Mouse (Mus musculus) A20 (cell line): ENCODE results near the gene Ocm.

Experiments
- DNase-seq: peaks from one replicate; pipeline ENCODE4 v3.0.0-alpha.2; 2011; ENCODE audit warnings: low read depth, low spot score

Ocm gene

DNA sequence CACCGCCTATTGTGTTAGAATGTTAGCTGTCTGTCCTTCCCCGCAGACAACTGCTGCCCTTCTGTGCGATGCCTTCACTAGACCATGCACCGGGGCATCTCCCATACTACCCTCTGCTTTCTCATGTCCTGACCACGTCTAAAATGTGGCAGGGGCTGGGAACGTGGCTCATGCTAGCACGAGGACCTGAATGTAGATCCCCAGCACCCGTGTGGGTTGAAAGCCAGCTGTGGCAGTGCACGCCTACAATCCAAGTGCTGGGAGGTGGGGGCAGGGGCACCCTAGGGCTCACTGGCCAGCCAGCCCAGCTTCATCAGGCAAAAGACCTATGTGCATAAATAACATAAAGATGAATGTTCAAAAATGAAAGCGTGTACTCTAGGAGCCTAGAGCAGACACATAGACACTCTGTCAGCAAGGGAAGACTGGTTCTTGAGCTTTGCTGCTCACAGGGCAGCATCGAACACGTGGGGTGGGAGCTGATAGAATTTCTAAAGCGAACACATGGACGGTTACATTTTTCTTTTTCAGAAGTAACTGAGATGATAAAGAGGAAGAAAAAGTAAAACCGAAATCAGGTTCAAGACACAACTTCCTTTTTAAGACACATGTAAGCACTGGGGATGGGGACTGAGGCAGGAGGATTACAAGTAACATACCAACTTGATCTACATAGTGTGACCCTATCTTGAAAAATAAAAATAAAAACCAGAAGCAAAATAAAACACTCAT is 23.8 kb downstream of the Ocm start:
- DNase-seq, result peak; percentile 88

DNA sequence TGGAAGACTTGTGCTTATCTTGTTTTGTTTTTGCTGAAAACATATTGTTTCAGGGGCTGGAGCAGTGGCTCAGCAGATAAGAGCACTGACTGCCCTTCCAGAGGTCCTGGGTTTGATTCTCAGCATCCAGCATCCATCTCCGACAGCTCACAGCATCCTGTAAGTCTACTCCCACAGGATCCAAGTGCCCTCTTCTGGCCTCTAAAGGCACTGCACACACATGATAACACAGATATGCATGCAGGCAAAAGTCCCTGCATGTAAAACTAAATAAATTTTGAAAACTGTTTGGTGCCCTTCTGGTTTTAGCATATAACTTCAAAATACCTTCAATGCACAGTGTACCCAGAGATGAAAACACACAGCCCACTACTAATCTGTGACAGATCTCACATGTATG is 27.1 kb downstream of the Ocm start:
- peak; percentile 25 for DNase-seq

DNA sequence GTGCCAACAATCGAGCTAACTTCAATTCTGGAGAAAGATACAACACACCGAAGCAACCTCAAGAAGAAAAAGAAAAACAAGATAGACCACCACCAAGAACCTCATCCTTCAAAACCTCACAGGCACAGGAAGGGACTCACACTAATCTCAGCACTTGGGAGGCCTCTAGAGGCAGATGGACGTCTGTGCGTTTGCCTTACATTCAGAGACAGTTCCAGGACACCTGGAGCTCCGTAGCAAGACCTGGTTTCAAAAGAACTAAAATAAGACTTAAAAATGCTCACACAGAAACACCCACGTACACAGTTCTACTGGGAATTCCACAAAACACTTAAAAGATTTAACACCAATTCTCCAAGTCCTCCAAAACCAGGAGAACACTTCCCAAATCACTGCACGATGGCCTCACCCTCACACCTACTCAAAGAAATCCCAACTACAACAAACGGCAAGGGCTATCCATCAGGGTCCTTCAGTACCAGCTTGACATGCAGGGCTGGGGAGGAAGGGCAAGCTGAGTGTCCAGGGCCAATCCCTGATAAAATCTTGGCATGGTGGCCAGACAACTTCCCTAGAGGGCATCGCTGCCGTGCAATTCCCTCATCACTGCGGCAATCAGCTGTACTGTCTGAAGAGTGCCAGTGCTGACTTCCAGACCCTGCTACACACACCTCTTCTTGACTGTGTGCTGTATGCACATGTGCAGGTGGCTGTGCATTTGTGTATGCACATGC is 31.7 kb downstream of the Ocm start:
- DNase-seq, result no peak

DNA sequence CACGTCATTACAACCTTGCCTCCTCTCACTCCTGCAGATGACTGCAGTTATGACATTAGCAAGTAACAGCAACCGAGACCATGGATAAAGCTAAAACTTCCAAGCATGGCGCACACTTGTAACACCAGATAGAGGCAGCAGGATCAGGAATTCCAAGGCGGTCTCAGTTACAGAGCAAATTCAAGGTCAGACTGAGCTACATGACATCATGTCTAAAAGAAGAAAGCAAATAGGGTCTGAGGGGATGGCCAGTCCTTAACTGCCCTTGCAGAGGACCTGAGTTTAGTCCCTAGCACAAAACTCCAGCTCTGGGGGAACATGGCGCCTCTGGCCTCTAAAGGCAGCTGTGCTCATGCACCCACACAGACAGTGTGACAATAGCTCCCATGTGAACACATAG is 32.6 kb downstream of the Ocm start:
- no peak for DNase-seq

DNA sequence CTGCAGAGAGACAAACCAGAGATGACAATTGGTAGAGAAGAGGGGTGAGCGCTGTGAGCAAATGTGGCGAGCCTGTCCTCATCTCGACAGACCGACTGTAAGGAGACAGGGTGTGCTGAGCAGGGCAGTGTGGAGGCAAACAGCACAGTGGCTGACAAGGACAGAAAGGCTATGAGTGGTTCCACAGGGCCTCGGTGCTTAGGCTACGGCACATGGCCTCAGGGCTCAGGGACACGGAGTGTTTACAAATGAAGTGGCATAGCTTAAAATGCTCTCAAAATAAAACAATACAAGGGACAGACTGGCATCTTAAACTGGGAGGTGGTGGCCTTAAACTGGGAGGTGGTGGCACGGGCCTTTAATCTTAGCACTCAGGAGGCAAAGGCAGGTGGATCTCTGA is 33.2 kb downstream of the Ocm start:
- no peak for DNase-seq

DNA sequence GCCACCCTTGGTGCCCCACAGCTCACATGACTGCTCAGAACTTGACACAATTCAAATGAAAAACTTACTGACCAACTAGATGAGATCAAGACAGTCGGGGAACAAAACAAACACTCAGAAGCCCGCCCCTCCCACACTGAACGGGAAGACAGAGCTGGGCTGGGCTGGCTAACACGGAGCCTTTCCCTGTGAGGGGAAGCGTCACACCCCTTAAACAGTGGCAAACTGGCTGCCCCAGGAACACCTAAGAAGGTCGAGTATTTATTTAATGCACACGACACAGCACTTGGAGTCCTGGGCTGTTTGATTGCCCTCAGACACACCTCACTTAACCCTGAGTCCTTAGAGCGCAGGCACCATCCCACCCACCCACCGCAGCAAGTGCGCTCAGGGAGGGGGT is 33.8 kb downstream of the Ocm start:
- DNase-seq, result no peak

DNA sequence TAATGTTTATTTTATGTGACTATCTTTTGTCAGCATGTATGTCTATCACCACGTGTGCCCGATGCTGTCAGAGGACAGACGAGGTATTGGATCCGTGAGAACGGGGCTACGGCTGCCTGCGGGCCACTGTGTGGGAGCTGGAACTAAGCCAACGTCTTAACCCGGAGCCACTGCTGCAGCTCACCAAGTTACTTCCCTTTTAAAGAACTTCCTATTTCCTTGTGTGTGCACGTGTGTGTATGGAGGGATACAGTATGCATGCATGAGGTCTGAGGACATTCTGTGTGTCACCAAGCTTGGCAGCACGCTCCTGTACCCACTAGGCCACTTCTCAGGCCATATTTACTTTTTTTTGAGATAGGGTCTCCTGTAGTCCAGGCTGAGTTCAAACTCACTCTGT is 36.4 kb downstream of the Ocm start:
- no peak for DNase-seq

DNA sequence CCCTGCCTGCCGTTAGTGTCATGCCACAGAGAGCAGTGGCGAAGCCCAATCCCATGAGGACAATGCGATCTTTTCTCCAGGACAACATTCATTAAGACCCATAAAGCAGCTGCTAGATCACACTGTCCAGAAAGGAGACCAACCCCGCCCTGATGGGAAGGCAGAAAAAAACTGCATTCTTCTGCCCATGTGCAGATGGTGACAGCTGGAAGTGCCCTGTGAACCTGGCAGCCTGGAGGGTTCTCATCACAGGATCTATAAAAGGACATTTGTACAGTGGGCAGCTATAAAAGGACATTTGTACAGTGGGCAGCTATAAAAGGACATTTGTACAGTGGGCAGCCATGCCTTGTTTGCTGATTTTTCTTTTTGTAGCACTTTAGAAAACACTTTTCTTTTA is 37.4 kb downstream of the Ocm start:
- no peak for DNase-seq

DNA sequence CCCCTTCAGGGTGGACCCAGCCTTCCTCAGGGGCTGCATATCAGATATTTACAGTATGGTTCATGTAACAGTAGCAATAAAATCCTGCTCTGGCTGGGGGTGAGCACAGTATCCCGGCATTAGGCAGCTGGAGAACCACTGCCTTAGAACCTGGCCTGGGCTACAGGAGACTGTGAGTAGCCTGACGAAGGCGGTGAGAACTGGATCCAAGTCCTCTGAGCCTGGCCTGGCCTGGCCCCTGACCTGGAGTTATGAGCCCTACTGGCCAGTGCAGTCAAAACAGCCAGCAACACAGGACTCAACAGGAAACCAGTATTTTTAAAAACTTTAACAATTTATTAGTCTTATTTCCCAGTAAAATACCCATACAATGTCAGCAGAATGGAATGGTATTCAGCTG is 38.9 kb downstream of the Ocm start:
- DNase-seq, result no peak

DNA sequence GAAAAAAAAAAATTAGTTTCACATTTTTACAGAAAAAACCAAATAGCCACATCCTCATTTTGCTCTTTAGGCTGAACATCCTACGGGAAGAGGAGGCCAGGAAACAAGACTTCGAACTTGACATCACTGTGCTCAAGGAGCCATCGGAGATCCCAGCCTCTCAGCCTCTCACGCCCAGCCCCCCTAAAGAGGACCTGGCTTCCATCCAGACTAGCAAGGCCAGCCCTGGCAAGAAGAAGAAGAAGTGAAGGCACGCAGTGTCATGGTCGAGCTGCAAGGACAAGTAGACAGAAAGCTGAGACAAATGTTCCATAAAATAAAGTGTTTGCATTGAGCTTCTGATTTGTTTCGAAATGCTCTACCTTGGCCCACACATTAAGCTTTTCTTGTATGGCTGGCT is 41.1 kb downstream of the Ocm start:
- no peak for DNase-seq

DNA sequence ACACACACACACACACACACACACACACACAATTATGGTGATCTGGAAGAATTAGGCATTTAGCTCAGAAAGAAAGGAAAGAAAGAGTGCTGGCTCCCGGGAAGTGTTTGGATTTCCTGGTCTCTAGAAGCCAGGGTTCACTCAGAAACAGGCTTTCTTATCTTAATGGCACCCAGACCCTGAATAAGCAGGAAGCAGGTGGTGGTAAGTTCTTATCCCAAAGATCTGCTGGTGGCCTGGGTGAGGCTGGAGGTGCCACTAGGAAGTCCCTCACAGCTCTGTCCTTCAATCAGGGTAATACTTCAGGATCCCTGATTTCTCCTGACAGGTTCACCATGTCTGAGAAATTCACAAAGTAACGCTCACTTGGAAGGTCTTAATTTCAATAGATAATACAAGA is 44.1 kb downstream of the Ocm start:
- no peak for DNase-seq

DNA sequence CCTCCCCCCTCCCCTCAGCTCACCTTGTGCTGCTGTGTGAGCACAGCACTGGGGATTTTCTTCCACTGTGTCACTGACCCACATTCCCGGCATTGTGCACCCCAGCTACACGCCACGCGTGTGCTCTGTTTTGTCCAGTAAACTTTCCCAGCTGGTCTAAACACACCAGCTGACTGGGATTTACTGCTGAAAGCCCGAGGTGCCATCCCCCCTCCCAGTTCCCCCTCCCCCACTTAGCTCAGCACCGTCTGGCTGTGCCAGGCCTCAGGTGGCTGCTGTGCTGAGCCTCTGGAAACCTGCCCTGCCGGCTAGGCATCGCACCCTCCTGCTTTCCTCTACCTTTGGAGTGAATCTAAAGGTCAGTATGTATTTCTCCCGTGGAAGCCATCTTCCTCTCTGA is 45.6 kb downstream of the Ocm start:
- DNase-seq, result no peak

DNA sequence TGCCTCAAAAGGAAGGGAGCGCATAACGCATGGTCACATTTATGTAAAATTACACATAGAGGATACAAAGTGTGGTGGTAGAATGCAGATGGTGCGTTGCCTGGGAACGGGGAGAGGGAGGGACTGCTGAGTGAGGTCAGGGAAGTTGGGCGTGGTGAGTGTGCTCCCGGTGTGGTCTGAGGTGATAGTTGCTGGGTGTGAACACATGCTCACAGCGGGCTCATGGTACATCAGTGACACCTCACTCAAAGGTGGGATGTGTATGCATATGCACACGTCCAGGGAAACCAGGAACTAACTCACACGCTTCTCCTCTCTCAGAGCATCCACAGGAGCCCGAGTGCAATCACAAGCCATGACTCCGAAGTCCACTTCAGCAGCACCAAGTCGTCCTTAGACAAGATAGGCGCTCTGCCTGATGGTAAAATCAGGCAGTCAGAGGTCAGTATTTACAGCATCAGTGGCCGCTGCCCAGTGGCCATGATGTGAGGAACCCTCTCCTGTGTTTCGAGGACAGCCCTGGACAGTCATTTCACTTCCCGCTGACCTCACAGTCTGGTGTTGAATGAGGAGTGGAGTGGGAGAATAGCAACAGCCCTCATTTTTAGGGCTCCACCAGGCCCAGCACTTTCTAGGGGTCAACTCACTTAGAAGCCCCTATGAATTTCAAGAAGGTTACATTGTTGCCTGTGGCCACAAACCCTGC is 49.6 kb downstream of the Ocm start:
- no peak for DNase-seq

DNA sequence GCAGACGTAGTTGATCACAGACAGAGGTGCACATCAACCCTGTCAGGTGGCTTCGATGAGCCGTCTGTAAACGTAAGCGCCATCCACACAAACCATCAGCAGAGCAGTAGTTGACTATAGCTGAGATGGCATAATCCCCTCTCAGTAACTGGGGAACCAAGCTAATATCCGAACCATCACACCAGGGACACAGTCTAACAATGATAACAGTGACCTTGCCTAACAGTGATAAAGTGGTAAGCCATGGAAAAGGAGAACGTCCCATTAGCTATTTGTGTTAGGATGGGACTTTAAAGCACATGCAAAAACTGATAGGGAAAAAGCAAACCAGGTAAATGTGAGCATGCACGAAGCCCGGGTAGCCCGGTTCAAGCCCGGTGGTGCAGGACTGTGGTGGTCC is 50.2 kb downstream of the Ocm start:
- no peak for DNase-seq

DNA sequence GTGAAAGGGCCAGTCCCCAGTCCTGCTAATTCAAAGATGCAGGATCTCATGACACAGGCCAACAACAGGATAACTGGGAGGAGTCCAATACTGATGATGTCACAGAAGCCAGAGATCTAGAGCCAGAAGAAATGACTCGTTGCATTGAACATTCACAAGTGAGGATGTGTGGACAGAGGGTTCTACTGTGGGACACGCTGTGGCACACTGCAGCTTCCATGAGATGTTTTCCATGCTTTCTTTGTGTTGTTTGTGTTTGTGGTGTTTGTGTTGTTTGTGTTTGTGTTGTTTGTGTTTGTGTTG is 50.9 kb downstream of the Ocm start:
- no peak for DNase-seq

DNA sequence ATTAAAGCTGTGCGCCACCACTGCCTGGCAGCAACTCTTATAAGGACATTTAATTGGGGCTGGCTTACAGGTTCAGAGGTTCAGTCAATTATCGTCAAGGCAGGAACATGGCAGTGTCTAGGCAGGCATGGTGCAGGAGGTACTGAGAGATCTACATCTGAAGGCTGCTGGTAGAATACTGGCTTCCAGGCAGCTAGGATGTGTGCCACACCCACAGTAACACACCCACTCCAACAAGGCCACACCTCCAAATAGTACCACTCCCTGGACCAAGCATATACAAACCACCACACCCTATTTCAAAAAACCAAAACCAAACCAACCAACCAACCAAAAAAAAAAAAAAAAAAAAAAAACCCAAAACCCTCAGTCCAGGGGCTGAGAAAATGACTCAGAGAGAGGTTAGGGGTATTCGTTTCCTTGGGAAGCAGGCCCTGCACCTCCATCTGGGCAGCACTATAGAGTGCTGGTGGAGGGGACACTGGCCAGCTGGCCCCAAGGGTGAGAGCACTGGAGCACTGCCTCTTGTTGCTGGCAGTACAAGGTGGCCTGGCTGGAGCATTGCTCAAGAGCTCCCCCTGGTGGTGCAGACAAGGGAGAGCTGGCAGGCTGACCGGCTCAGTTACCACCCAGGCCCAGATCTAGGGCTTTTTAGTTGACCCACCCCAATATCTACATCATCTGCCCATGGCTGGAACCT is 51.4 kb downstream of the Ocm start:
- peak; percentile 71 for DNase-seq

DNA sequence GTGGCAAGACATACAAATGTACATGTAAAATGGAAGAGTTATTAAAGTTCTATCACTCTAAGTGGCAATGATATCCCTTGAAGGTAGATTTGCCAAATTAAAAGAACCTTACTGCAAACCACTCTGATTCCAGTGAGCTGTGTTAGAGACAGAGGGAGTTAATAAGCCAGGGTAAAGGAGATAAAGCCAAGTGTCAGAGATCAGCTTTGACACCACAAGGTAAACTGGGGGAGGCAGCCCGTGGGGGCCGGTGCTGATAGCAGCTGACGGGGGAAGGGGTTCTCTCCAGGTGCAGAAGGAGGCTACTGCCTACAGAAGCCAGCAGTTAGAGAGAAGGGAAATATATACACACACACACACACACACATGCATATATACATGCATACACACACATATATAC is 53.8 kb downstream of the Ocm start:
- DNase-seq, result no peak
